Mouse (Mus musculus) CH12.LX (cell line): ENCODE measurements around the gene Eme2. TPM values are rescaled to one million over a fixed set of nuclear protein-coding genes. Genes with fewer than 3 reads are reported as not detected.

Experiments used
- DNase-seq: peaks from one replicate; pipeline ENCODE4 v3.0.0-alpha.2; 2013; ENCODE audit errors: extremely low read depth
- H3K27ac ChIP-seq: 2 replicates; pipeline ENCODE4 v1.5.1; 2012; ENCODE audit warnings: low read depth, mild to moderate bottlenecking, control low read depth, moderate library complexity; ENCODE audit not compliant: insufficient read depth
- H3K27me3 ChIP-seq: replicated peaks from 2 replicates; pipeline ENCODE3; 2012; ENCODE audit warnings: inconsistent platforms
- H3K36me3 ChIP-seq, 2 experiments: replicated peaks in 1 of 2; 2 replicates each; pipeline versions ENCODE3 to v1.6.1; 2012; ENCODE audit warnings: inconsistent platforms in 1 of 2, low read length in 1 of 2, mild to moderate bottlenecking in 1 of 2, mixed read lengths in 1 of 2, moderate library complexity in 1 of 2; ENCODE audit not compliant: control insufficient read depth in 1 of 2, insufficient read depth in 1 of 2
- H3K4me1 ChIP-seq, 2 experiments: 2 replicates each; pipeline ENCODE4 v1.6.1; 2012; ENCODE audit warnings: inconsistent platforms in 1 of 2, moderate library complexity in 1 of 2; ENCODE audit not compliant: insufficient read depth in 2 of 2, control insufficient read depth in 1 of 2
- H3K4me2 ChIP-seq: 2 replicates; pipeline ENCODE4 v1.6.1; 2012; ENCODE audit warnings: low read depth, mild to moderate bottlenecking, control low read depth; ENCODE audit not compliant: poor library complexity, insufficient read depth, severe bottlenecking
- H3K4me3 ChIP-seq, 3 experiments: fragments of 150-350 bp in 1 of 3; sonication (generic) in 1 of 3; replicated peaks in 1 of 3; 2 replicates each; pipeline versions ENCODE3 to v1.5.1; 2011 to 2012; ENCODE audit warnings: low read depth in 2 of 3, low read length in 2 of 3, mild to moderate bottlenecking in 2 of 3, moderate library complexity in 2 of 3, control low read depth in 1 of 3, improper control_type of control experiment in 1 of 3, inconsistent platforms in 1 of 3, mixed read lengths in 1 of 3; ENCODE audit not compliant: poor library complexity in 1 of 3
- H3K79me2 ChIP-seq: replicated peaks from 2 replicates; pipeline ENCODE4 v1.6.1; 2012; ENCODE audit warnings: mild to moderate bottlenecking, moderate library complexity; ENCODE audit not compliant: control insufficient read depth, poor library complexity, insufficient read depth, severe bottlenecking; ENCODE audit errors: extremely low read depth
- H3K9ac ChIP-seq: 2 replicates; pipeline ENCODE4 v1.6.1; 2012; ENCODE audit warnings: low read depth, mild to moderate bottlenecking, control low read depth, moderate library complexity; ENCODE audit not compliant: insufficient read depth
- H3K9me3 ChIP-seq: replicated peaks from 2 replicates; pipeline ENCODE3; 2012; ENCODE audit warnings: low read length, inconsistent platforms, mixed read lengths
- BHLHE40 ChIP-seq: IDR thresholded peaks from 2 replicates; pipeline ENCODE4 v1.6.1; 2011; ENCODE audit warnings: mild to moderate bottlenecking, low read depth, low read length, improper control_type of control experiment
- CHD2 ChIP-seq: IDR thresholded peaks from 2 replicates; pipeline ENCODE4 v1.6.1; 2011; ENCODE audit warnings: low read length, improper control_type of control experiment
- CTCF ChIP-seq, 2 experiments: IDR thresholded peaks in 1 of 2; conservative IDR thresholded peaks in 1 of 2; 2 replicates each; pipeline ENCODE4 v1.5.1; 2011 to 2012; ENCODE audit warnings: low read depth in 2 of 2, low read length in 2 of 2, improper control_type of control experiment in 1 of 2, inconsistent platforms in 1 of 2, mild to moderate bottlenecking in 1 of 2, moderate library complexity in 1 of 2
- E2F4 ChIP-seq: IDR thresholded peaks from 2 replicates; pipeline ENCODE4 v1.6.1; 2011; ENCODE audit warnings: low read depth, low read length, improper control_type of control experiment; ENCODE audit not compliant: insufficient replicate concordance
- ELF1 ChIP-seq: IDR thresholded peaks from 2 replicates; pipeline ENCODE4 v1.6.1; 2014; ENCODE audit warnings: low read depth, mild to moderate bottlenecking, inconsistent platforms, low read length, improper control_type of control experiment
- EP300 ChIP-seq: IDR thresholded peaks from 2 replicates; pipeline ENCODE4 v1.6.1; 2011; ENCODE audit warnings: low read length, improper control_type of control experiment
- ETS1 ChIP-seq: conservative IDR thresholded peaks from 2 replicates; pipeline ENCODE4 v1.6.1; 2012; ENCODE audit warnings: low read depth, mild to moderate bottlenecking, inconsistent platforms, low read length, improper control_type of control experiment, moderate library complexity
- HCFC1 ChIP-seq: IDR thresholded peaks from 2 replicates; pipeline ENCODE4 v1.6.1; 2012; ENCODE audit warnings: low read depth, mild to moderate bottlenecking, inconsistent platforms, low read length, improper control_type of control experiment
- IRF4 ChIP-seq: IDR thresholded peaks from 2 replicates; pipeline ENCODE4 v1.6.1; 2014; ENCODE audit warnings: low read depth, mild to moderate bottlenecking, inconsistent platforms, low read length, improper control_type of control experiment
- JUN ChIP-seq: IDR thresholded peaks from 2 replicates; pipeline ENCODE4 v1.6.1; 2011; ENCODE audit warnings: low read depth, mild to moderate bottlenecking, low read length, improper control_type of control experiment, moderate library complexity; ENCODE audit not compliant: insufficient read depth
- JUND ChIP-seq: conservative IDR thresholded peaks from 2 replicates; pipeline ENCODE4 v1.6.1; 2011; ENCODE audit warnings: low read depth, low read length, improper control_type of control experiment
- KAT2A ChIP-seq: IDR thresholded peaks from 2 replicates; pipeline ENCODE4 v1.6.1; 2012; ENCODE audit warnings: low read length, improper control_type of control experiment, inconsistent platforms; ENCODE audit not compliant: insufficient replicate concordance
- MAFK ChIP-seq: IDR thresholded peaks from 2 replicates; pipeline ENCODE4 v1.6.1; 2011; ENCODE audit warnings: low read length, improper control_type of control experiment; ENCODE audit not compliant: insufficient replicate concordance
- MAX ChIP-seq: IDR thresholded peaks from 2 replicates; pipeline ENCODE4 v1.6.1; 2011; ENCODE audit warnings: low read length, improper control_type of control experiment
- MEF2A ChIP-seq: IDR thresholded peaks from 2 replicates; pipeline ENCODE4 v1.6.1; 2014; ENCODE audit warnings: low read depth, mild to moderate bottlenecking, inconsistent platforms, low read length, improper control_type of control experiment, borderline replicate concordance
- NELFE ChIP-seq: IDR thresholded peaks from 2 replicates; pipeline ENCODE4 v1.6.1; 2011; ENCODE audit warnings: low read depth, low read length, improper control_type of control experiment
- NRF1 ChIP-seq: IDR thresholded peaks from 2 replicates; pipeline ENCODE4 v1.6.1; 2014; ENCODE audit warnings: low read depth, mild to moderate bottlenecking, inconsistent platforms, low read length, improper control_type of control experiment, moderate library complexity
- PAX5 ChIP-seq: IDR thresholded peaks from 2 replicates; pipeline ENCODE4 v1.6.1; 2012; ENCODE audit warnings: low read length, inconsistent platforms, mixed read lengths
- POLR2A ChIP-seq: IDR thresholded peaks from 2 replicates; pipeline ENCODE4 v1.6.1; 2011; ENCODE audit warnings: low read depth, mild to moderate bottlenecking, improper control_type of control experiment, low read length
- RAD21 ChIP-seq: IDR thresholded peaks from 2 replicates; pipeline ENCODE4 v1.6.1; 2011; ENCODE audit warnings: low read depth, mild to moderate bottlenecking, low read length, improper control_type of control experiment, moderate library complexity
- RCOR1 ChIP-seq: conservative IDR thresholded peaks from 2 replicates; pipeline ENCODE4 v1.6.1; 2012; ENCODE audit warnings: low read depth, mild to moderate bottlenecking, inconsistent platforms, low read length, improper control_type of control experiment
- SIN3A ChIP-seq: IDR thresholded peaks from 2 replicates; pipeline ENCODE4 v1.6.1; 2012; ENCODE audit warnings: low read length, improper control_type of control experiment, inconsistent platforms
- TBP ChIP-seq: conservative IDR thresholded peaks from 2 replicates; pipeline ENCODE4 v1.6.1; 2011; ENCODE audit warnings: low read depth, low read length, improper control_type of control experiment
- UBTF ChIP-seq: IDR thresholded peaks from 2 replicates; pipeline ENCODE4 v1.6.1; 2012; ENCODE audit warnings: low read depth, mild to moderate bottlenecking, inconsistent platforms, low read length, improper control_type of control experiment, moderate library complexity
- USF1 ChIP-seq: IDR thresholded peaks from 2 replicates; pipeline ENCODE4 v1.6.1; 2014; ENCODE audit warnings: low read depth, mild to moderate bottlenecking, inconsistent platforms, low read length, improper control_type of control experiment
- USF2 ChIP-seq: conservative IDR thresholded peaks from 2 replicates; pipeline ENCODE4 v1.6.1; 2011; ENCODE audit warnings: low read depth, low read length, improper control_type of control experiment
- ZC3H11A ChIP-seq: IDR thresholded peaks from 2 replicates; pipeline ENCODE4 v1.6.1; 2012; ENCODE audit warnings: low read depth, mild to moderate bottlenecking, inconsistent platforms, low read length, improper control_type of control experiment
- ZKSCAN1 ChIP-seq: IDR thresholded peaks from 2 replicates; pipeline ENCODE4 v1.6.1; 2012; ENCODE audit warnings: low read depth, inconsistent platforms, low read length, improper control_type of control experiment, borderline replicate concordance
- ZMIZ1 ChIP-seq: IDR thresholded peaks from 2 replicates; pipeline ENCODE4 v1.6.1; 2012; ENCODE audit warnings: low read depth, mild to moderate bottlenecking, inconsistent platforms, low read length, improper control_type of control experiment
- dilution Hi-C: fragments of 300-500 bp; cut with MboI; formaldehyde crosslinking; loops from 2 replicates; pipeline ENCODE4 v1.14.3; 2020; ENCODE audit warnings: low sequenced_read_pairs; ENCODE audit not compliant: extremely low pct_unique_long_range_greater_than_20kb, extremely low pct_ligation_motif_present
- in situ Hi-C: fragments of 300-500 bp; cut with MboI; formaldehyde crosslinking; loops from 3 replicates; pipeline ENCODE4 v1.14.3; 2019; ENCODE audit warnings: low sequenced_read_pairs, low pct_ligation_motif_present, low pct_unique_long_range_greater_than_20kb, mixed read lengths
- polyA plus RNA-seq: library from polyadenylated mRNA; unstranded; fragments of >175 nt; gene quantifications from 2 replicates; pipeline ENCODE4 v1.2.1, GENCODE M21; 2012; ENCODE audit warnings: low read depth; ENCODE audit not compliant: insufficient read length
- total RNA-seq, 2 experiments: library from RNA; depleted of rRNA; stranded (reverse); fragments of 300-350 nt in 1 of 2; fragments of >200 nt in 1 of 2; gene quantifications; 2 replicates each; pipeline ENCODE4 v1.2.3; 2012 to 2014

Eme2 gene
- total and polyA plus RNA-seq, 3 experiments = 12.7 to 19.7 (median 16.9) TPM

DNA sequence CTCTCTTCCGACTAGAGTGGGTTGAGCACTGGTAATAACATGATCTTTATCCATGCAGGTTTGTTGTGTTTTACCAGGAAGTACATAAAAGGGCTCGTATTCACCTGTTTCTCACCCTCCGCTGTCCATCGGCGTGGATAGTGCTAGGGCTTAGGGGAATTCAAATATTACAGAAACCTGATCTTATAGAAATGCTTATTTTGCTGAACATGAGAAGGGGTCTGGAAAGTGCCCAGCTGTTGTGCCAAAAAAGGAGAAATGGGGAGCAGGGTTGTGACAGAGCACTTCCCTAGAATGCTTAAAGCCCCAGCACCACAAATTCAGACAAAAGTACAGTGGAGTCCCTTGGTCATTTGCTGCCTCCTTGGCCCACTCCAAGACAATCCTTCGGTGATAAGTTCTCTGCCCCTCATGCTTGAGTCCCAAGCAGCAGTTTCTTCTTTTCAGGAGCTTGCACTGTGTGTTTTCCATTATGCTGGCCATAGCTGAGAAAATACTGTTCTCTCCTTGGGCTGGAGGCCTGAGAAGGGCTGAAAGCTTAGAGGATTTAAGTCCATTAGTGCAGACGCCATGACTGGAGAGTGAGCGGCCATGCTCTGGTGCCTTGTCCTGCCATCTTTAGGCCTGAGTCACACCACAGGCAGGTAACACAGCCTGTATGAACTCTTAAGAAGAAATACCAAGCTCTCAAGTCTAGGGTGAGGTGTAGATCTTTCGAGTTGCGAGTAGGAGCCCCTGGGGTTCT lies 43.3 kb downstream of the Eme2 start:
- no peak overlapping the region for H3K27ac ChIP-seq
- peaks cover 10% of the 10 kb centered on the region for H3K27me3 ChIP-seq
- H3K79me2 ChIP-seq = no peaks in the 10 kb centered on the region; the same call in 1 of the 2 replicates

DNA sequence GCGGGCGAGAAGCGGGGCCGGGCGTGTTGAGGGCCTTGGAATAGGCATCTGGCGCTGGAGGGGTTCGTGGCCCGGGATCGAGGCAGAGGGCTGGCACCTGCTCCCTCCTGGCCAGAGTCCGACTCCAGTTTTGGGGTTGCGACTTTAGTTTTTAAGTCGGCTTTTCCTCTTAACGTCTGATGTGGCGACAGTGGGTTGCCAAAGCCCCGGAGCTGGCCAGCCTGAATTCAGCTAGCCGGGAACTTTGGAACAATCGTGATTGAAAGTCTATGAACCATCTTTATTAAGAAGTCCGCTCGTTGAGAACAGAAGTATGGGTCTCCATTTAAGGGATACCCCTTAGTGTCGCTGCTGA lies 44.1 kb downstream of the Eme2 start:
- no peak for DNase-seq
- Histone ChIP-seq H3K36me3 (peaks cover 11 to 20% of the 10 kb centered on the region in 2 experiments), H3K4me1 (peaks cover 6 to 29% of the 10 kb centered on the region in 2 experiments), H3K4me2 (peak overlapping the region; percentile 59), H3K4me3 (peak overlapping the region; percentile 64 to 83 (median 74)), H3K9me3 (no peaks in the 10 kb centered on the region), H3K27ac (no peak overlapping the region), H3K79me2 (no peaks in the 10 kb centered on the region; the same call in 1 of the 2 replicates), H3K27me3 (peaks cover 10% of the 10 kb centered on the region), H3K9ac (peak overlapping the region; percentile 60)
- TF ChIP-seq UBTF (0 out of 2 replicates have a peak, but pooled peaks have one; percentile 38), USF2 (no peak), KAT2A (no peak), NELFE (no peak), ZKSCAN1 (no peak), NRF1 (no peak), ELF1 (no peak), BHLHE40 (no peak), MEF2A (no peak), RAD21 (no peak), CHD2 (no peak), CTCF (conservative IDR thresholded peaks at IDR 0.05 in 1 of 2, IDR thresholded peaks at IDR 0.05 in 1 of 2; ENCODE audit: low read depth in 2 of 2, low read length in 2 of 2) (peak in 1 of 2 experiments; percentile 13; a peak in 1 of 4 replicates), ETS1 (no peak), JUND (no peak), SIN3A (0 out of 2 replicates have a peak, but pooled peaks have one; percentile 62), EP300 (no peak)
- in situ Hi-C loops (loop anchor here (5.0 kb wide), 1 partner anchor 37 kb away; the partner anchor contains the start of genes Nubp2 and Spsb3), dilution Hi-C loops (no loop called here)

More for the DNA sequence above, 43.3 kb downstream of the Eme2 start:
- no peak for TF ChIP-seq UBTF
- TF ChIP-seq E2F4 = no peak
- TF ChIP-seq HCFC1 = no peak
- no peak for TF ChIP-seq JUN
- no peak for TF ChIP-seq MAX
- TF ChIP-seq USF1 = no peak
- no peak for TF ChIP-seq ZC3H11A
- no peak for TF ChIP-seq MAFK
- no peak for TF ChIP-seq POLR2A
- TF ChIP-seq TBP = no peak
- TF ChIP-seq ZKSCAN1 = no peak
- TF ChIP-seq PAX5 = no peak
- TF ChIP-seq ZMIZ1 = no peak
- TF ChIP-seq IRF4 = no peak
- no peak for TF ChIP-seq RCOR1
- Histone ChIP-seq H3K9ac (peak overlapping the region; percentile 60; the same call in 1 of the 2 replicates), H3K4me1 (peaks cover 14 to 37% of the 10 kb centered on the region in 2 experiments), H3K9me3 (no peaks in the 10 kb centered on the region), H3K4me2 (peak overlapping the region; percentile 59), H3K4me3 (peak overlapping the region in 2 of 3 experiments; percentile 64 to 74), H3K36me3 (peaks cover 12 to 21% of the 10 kb centered on the region in 2 experiments)
- DNase-seq = no peak
- dilution Hi-C loops = no loop called here
- in situ Hi-C loops = loop anchor here (5.0 kb wide), 1 partner anchor 36 kb away; the partner anchor contains the start of genes Nubp2 and Spsb3
